In the genomic region with DNA sequence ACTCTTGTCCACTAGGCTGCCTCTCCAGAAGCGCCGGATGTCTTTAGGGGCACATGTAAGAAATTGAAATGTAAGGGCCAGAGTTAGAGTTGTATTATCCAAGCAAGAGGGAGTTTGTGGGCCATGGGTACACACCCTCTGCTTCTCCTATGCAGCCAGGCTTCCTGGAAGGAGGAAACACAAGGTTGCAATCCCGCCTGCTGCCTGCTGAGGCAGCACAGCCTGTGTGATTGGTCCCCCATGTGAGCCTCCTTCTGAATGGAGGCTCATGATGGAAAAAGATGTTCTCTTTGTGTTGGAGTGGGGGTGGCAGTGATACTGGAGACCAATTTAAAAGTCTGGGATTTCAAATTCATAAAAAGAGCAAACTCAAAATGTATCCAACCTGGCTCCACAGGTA, we compare ENCODE assay signal across 9 mouse cellular contexts. TPM values are rescaled to one million over a fixed set of nuclear protein-coding genes. Genes with fewer than 3 reads are reported as not detected.
A peak's percentile ranks its signal among the peaks of the same experiment; 100 is the strongest.
DNase-seq lines count a peak whose midpoint lies in the region; TF ChIP-seq lines count a peak whose summit lies in the region.
"Had no signal": no experiment of that assay in that cellular context is flagged by ENCODE, and none has a peak within 500 bp of the region (broad histone marks: within the 10 kb centered on the region; RNA-seq: fewer than 3 reads in every experiment).

No protein-coding gene starts in this region.

- peak; percentile 73 for TF ChIP-seq RAD21 in CH12.LX (IDR thresholded peaks at IDR 0.05; ENCODE audit: low read depth, low read length)

- H3K9me3 ChIP-seq in CH12.LX (replicated peaks; ENCODE audit: low read length): peaks cover 6% of the 10 kb centered on the region

- TF ChIP-seq CTCF in CH12.LX (conservative IDR thresholded peaks at IDR 0.05 in 1 of 2, IDR thresholded peaks at IDR 0.05 in 1 of 2; ENCODE audit: low read depth in 2 of 2, low read length in 2 of 2): peak; percentile 62 to 78; a peak in 3 of 4 replicates
- peak; percentile 66 for TF ChIP-seq CTCF in brain, embryonic 14.5 days (IDR thresholded peaks at IDR 0.05; ENCODE audit: borderline replicate concordance, extremely low read depth, insufficient read depth, insufficient read length)

- H3K27ac ChIP-seq in CH12.LX (ENCODE audit: insufficient read depth, low read depth): no peak overlapping the region

- H3K4me3 ChIP-seq in CH12.LX (replicated peaks in 1 of 3; ENCODE audit: low read depth in 2 of 3, low read length in 2 of 3, poor library complexity in 1 of 3): no peak overlapping the region

- H3K4me1 ChIP-seq in CH12.LX (ENCODE audit: control insufficient read depth in 1 of 2, insufficient read depth in 2 of 2): no peaks in the 10 kb centered on the region

- no peaks in the 10 kb centered on the region for H3K36me3 ChIP-seq in CH12.LX (replicated peaks in 1 of 2; ENCODE audit: control insufficient read depth in 1 of 2, insufficient read depth in 1 of 2, low read length in 1 of 2)

- H3K79me2 ChIP-seq in CH12.LX (replicated peaks; ENCODE audit: control insufficient read depth, extremely low read depth, insufficient read depth, poor library complexity, severe bottlenecking): no peaks in the 10 kb centered on the region

- no peak for TF ChIP-seq POLR2A in CH12.LX (IDR thresholded peaks at IDR 0.05; ENCODE audit: low read depth, low read length)
- TF ChIP-seq POLR2A in brain, embryonic 14.5 days (IDR thresholded peaks at IDR 0.05; ENCODE audit: borderline replicate concordance, extremely low read depth, insufficient read depth, insufficient read length, poor library complexity, severe bottlenecking): no peak

- H3K9ac ChIP-seq in CH12.LX (ENCODE audit: insufficient read depth, low read depth): no peak overlapping the region

- dilution Hi-C loops in CH12.LX (cut with MboI; ENCODE audit: extremely low pct_ligation_motif_present, extremely low pct_unique_long_range_greater_than_20kb, low sequenced_read_pairs): no loop called here

- in situ Hi-C loops in CH12.LX (cut with MboI; ENCODE audit: low pct_ligation_motif_present, low pct_unique_long_range_greater_than_20kb, low sequenced_read_pairs): loop anchor here (10.0 kb wide), 1 partner anchor 277 kb away; no protein-coding TSS in a partner anchor

- H3K27me3 ChIP-seq in CH12.LX (replicated peaks): no peaks in the 10 kb centered on the region

- DNase-seq in heart, postnatal 36 days: peak; percentile 33 to 40
- no peak for DNase-seq in heart, postnatal 25 days (ENCODE audit: low spot score)
- DNase-seq in CH12.LX (ENCODE audit: extremely low read depth): peak; percentile 62
- peak; percentile 57 for DNase-seq in brain, embryonic 14.5 days (ENCODE audit: low read depth)
- peak; percentile 52 to 67 for DNase-seq in kidney, postnatal 25 days
- DNase-seq in Muller cell, postnatal 12 days (ENCODE audit: inconsistent ontology term): no peak
- no peak for DNase-seq in cerebellum, adult 11-12 months
- no peak for DNase-seq in layer of hippocampus, postnatal 25 days (ENCODE audit: extremely low spot score in 1 of 2, low spot score in 1 of 2)

- intact Hi-C loops in heart, postnatal 36 days (cut with DNase I): no loop called here
- intact Hi-C loops in heart, postnatal 25 days (cut with DNase I): no loop called here

- H3K4me2 ChIP-seq in CH12.LX (ENCODE audit: insufficient read depth, low read depth, poor library complexity, severe bottlenecking): no peak overlapping the region

- TF ChIP-seq EP300 in CH12.LX (IDR thresholded peaks at IDR 0.05; ENCODE audit: low read length): no peak

TF ChIP-seq in CH12.LX, 34 proteins besides CTCF, POLR2A, EP300 and RAD21:
- TF ChIP-seq MAX (IDR thresholded peaks at IDR 0.05; ENCODE audit: low read length) (peak; percentile 46; the same call in 1 of the 2 replicates), GABPA (IDR thresholded peaks at IDR 0.05; ENCODE audit: insufficient replicate concordance, low read depth, low read length) (no peak), BHLHE40 (IDR thresholded peaks at IDR 0.05; ENCODE audit: low read depth, low read length) (no peak), ELF1 (IDR thresholded peaks at IDR 0.05; ENCODE audit: low read depth, low read length) (0 out of 2 replicates have a peak, but pooled peaks have one; percentile 24), TBP (conservative IDR thresholded peaks at IDR 0.05; ENCODE audit: low read depth, low read length) (no peak), JUND (conservative IDR thresholded peaks at IDR 0.05; ENCODE audit: low read depth, low read length) (no peak), ETS1 (conservative IDR thresholded peaks at IDR 0.05; ENCODE audit: low read depth, low read length) (no peak), POLR2AphosphoS2 (IDR thresholded peaks at IDR 0.05; ENCODE audit: low read depth, low read length) (no peak), USF1 (IDR thresholded peaks at IDR 0.05; ENCODE audit: low read depth, low read length) (no peak), IRF4 (IDR thresholded peaks at IDR 0.05; ENCODE audit: low read depth, low read length) (no peak), MAFK (IDR thresholded peaks at IDR 0.05; ENCODE audit: insufficient replicate concordance, low read length) (no peak), MAZ (IDR thresholded peaks at IDR 0.05; ENCODE audit: low read depth, low read length) (no peak), SMC3 (IDR thresholded peaks at IDR 0.05; ENCODE audit: low read depth, low read length) (peak; percentile 58), CHD2 (IDR thresholded peaks at IDR 0.05; ENCODE audit: low read length) (no peak)

RNA-seq across cellular contexts. Expression of a gene that starts 22.0 kb away (rescaled TPM):
- 10 to 100 TPM; 55.0 to 68.6 TPM for total RNA-seq in heart, postnatal 36 days (2021)
- 10 to 100 TPM; 46.8 to 75.2 TPM for total RNA-seq in heart, postnatal 25 days (2021)
- total RNA-seq in CH12.LX (2012; rRNA removed) (not detected in 2 replicates), CH12.LX (2014; rRNA removed) (not detected in 2 replicates)
- not detected in 2 replicates for polyA plus RNA-seq in CH12.LX (2012; ENCODE audit: insufficient read length, low read depth)
- 12.9 and 17.3 TPM in 2 replicates for polyA plus RNA-seq in brain, embryonic 14.5 days (2012; rRNA removed)
- total RNA-seq in layer of hippocampus, postnatal 25 days (2021): 1 to 10 TPM; 4.7 to 5.0 TPM
- total RNA-seq: neutrophil, adult 5-6 weeks had no signal

RNA-seq across cellular contexts. Expression of a gene that starts 51.8 kb away (rescaled TPM):
- 10 to 100 TPM; 11.8 to 13.3 TPM for total RNA-seq in heart, postnatal 36 days (2021)
- 10 to 100 TPM; 10.5 to 11.1 TPM for total RNA-seq in heart, postnatal 25 days (2021)
- total RNA-seq in CH12.LX (2012; rRNA removed) (54.4 and 73.3 TPM in 2 replicates), CH12.LX (2014; rRNA removed) (58.6 and 67.1 TPM in 2 replicates)
- polyA plus RNA-seq in CH12.LX (2012; ENCODE audit: insufficient read length, low read depth): 188 and 208 TPM in 2 replicates
- 14.5 and 20.9 TPM in 2 replicates for polyA plus RNA-seq in brain, embryonic 14.5 days (2012; rRNA removed)
- total RNA-seq in layer of hippocampus, postnatal 25 days (2021): 10 to 100 TPM; 14.9 to 17.2 TPM

Comparison
In these comparisons a context has a peak if more than half of its experiments do, and no peak if none do; other contexts are left out.
1. DNase-seq: peak in heart, postnatal 36 days (2 of 2), CH12.LX (single experiment), brain, embryonic 14.5 days (single experiment) and kidney, postnatal 25 days (2 of 2); none in heart, postnatal 25 days (single experiment), Muller cell, postnatal 12 days (single experiment), cerebellum, adult 11-12 months (single experiment) and layer of hippocampus, postnatal 25 days (0 of 2).
2. RNA of a gene that starts 22.0 kb away (total RNA-seq): 46.8 to 75.2 TPM in heart, postnatal 25 days and 55.0 to 68.6 TPM in heart, postnatal 36 days; 4.7 to 5.0 TPM in layer of hippocampus, postnatal 25 days and not detected in CH12.LX; every median in the first group is over 4 times any median in the second.